Mouse (Mus musculus) erythroblast, embryonic 14.5 days (primary cell): ENCODE results near the gene Zfp62. TPM values are rescaled to one million over a fixed set of nuclear protein-coding genes. Genes with fewer than 3 reads are reported as not detected.

Experiments
- H3K27me3 ChIP-seq: 2 replicates; pipeline ENCODE4 v1.6.1; 2012; ENCODE audit warnings: inconsistent platforms; ENCODE audit not compliant: control insufficient read depth
- H3K36me3 ChIP-seq: 2 replicates; pipeline ENCODE4 v1.6.1; 2012; ENCODE audit warnings: mild to moderate bottlenecking, inconsistent platforms; ENCODE audit not compliant: control insufficient read depth
- H3K4me1 ChIP-seq: 2 replicates; pipeline ENCODE4 v1.6.1; 2012; ENCODE audit warnings: inconsistent platforms; ENCODE audit not compliant: control insufficient read depth
- H3K4me3 ChIP-seq: replicated peaks from 2 replicates; pipeline ENCODE3; 2012; ENCODE audit warnings: moderate library complexity, mild to moderate bottlenecking, inconsistent platforms
- H3K9me3 ChIP-seq: 2 replicates; pipeline ENCODE4 v1.6.1; 2012; ENCODE audit warnings: low read length, inconsistent platforms, mixed read lengths; ENCODE audit not compliant: control insufficient read depth
- GATA1 ChIP-seq: IDR thresholded peaks from 2 replicates; pipeline ENCODE4 v1.6.1; 2012; ENCODE audit warnings: low read length, inconsistent platforms, mixed read lengths
- TAL1 ChIP-seq: IDR thresholded peaks from 3 replicates; pipeline ENCODE4 v1.6.1; 2012; ENCODE audit warnings: low read length, inconsistent platforms, mixed read lengths
- polyA plus RNA-seq: library from polyadenylated mRNA; stranded (reverse); fragments of >175 nt; gene quantifications from 2 replicates; pipeline ENCODE4 v1.2.3, GENCODE M21; 2012

Gene Zfp62
- polyA plus RNA-seq, 1 experiment = 0.02 TPM

- H3K4me3 ChIP-seq = no peak overlapping the region
- H3K9me3 ChIP-seq = no peaks in the 10 kb centered on the region
- H3K36me3 ChIP-seq = no peaks in the 10 kb centered on the region
- TF ChIP-seq GATA1 (no peak), TAL1 (no peak)
- peaks cover 20% of the 10 kb centered on the region for H3K27me3 ChIP-seq
- peaks cover 4% of the 10 kb centered on the region for H3K4me1 ChIP-seq
These were observed 32.5 kb downstream of the Zfp62 start for GRCm38 (mm10) chr11:49235459-49236207.

DNA sequence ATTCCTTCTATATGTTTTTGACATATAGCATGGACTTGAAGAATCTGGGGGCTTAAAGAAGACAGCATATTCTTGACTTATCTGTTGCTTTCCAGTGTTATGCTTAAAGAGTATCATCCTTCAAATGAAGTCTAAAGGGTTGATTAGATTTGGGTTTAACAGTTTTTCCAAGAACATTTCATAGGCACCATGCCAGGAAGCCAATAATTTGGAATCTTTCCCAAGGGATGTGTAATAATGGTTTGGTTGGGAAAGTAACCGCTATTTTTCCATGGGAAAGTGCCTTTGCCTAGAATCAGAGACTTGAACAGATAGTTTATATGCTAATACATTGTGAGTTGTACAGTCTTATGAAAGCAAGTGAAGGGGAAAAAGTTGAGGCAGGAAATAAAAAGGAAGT, 33.8 kb downstream of the Zfp62 start:
- TF ChIP-seq TAL1 (no peak), GATA1 (no peak)
- no peaks in the 10 kb centered on the region for H3K9me3 ChIP-seq
- no peak overlapping the region for H3K4me3 ChIP-seq
- peaks cover 11% of the 10 kb centered on the region for H3K4me1 ChIP-seq
- H3K27me3 ChIP-seq = peaks cover 20% of the 10 kb centered on the region
- no peaks in the 10 kb centered on the region for H3K36me3 ChIP-seq

DNA sequence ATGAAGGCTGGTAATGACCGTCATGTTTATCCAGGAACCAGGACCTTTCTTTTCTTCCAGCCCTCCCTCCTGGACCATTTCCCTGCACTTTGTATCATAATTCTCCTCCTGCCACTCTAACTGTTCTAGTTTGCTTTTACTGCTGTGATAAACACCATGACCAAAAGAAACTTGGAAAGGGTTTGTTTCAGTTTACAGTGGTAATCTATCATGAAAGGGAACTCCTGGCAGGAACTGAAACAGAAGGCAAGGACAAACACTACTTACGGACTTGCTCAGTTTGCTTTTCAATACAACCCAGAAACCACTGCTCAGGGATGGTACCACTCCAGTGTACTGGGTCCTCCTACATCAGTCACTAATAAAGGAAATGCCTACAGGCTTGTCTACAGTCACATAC, 34.4 kb downstream of the Zfp62 start:
- Histone ChIP-seq H3K9me3 (no peaks in the 10 kb centered on the region), H3K4me1 (peaks cover 16% of the 10 kb centered on the region), H3K4me3 (no peak overlapping the region), H3K36me3 (no peaks in the 10 kb centered on the region), H3K27me3 (peaks cover 20% of the 10 kb centered on the region)
- no peak for TF ChIP-seq GATA1
- no peak for TF ChIP-seq TAL1

DNA sequence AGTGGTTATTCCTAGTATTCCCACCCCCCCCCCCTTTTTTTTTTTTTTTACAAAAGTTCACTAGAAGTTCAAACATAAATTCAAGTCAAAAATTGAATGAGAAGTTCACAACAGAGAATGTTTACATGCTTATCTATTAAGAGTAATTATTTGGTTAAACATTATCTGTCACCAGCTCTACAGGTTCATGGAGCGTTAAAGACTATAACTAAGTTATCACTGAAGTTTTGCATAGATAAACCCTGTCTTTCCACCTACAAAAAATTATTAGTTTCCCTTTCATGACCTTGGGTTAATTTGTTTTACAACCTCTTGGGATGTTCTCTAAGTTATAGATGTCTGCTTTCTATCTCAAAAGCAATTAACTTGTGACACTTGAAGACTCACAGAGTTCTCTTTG, 37.2 kb downstream of the Zfp62 start:
- no peaks in the 10 kb centered on the region for H3K9me3 ChIP-seq
- TF ChIP-seq TAL1 (no peak), GATA1 (no peak)
- no peaks in the 10 kb centered on the region for H3K36me3 ChIP-seq
- H3K4me3 ChIP-seq = no peak overlapping the region
- peaks cover 15% of the 10 kb centered on the region for H3K27me3 ChIP-seq
- peaks cover 40% of the 10 kb centered on the region for H3K4me1 ChIP-seq

GRCm38 (mm10) chr11:49240874-49241273, 37.8 kb downstream of the Zfp62 start:
- Histone ChIP-seq H3K4me1 (peaks cover 45% of the 10 kb centered on the region), H3K27me3 (peaks cover 14% of the 10 kb centered on the region), H3K4me3 (no peak overlapping the region), H3K9me3 (no peaks in the 10 kb centered on the region), H3K36me3 (no peaks in the 10 kb centered on the region)
- TF ChIP-seq GATA1 (no peak), TAL1 (no peak)

DNA sequence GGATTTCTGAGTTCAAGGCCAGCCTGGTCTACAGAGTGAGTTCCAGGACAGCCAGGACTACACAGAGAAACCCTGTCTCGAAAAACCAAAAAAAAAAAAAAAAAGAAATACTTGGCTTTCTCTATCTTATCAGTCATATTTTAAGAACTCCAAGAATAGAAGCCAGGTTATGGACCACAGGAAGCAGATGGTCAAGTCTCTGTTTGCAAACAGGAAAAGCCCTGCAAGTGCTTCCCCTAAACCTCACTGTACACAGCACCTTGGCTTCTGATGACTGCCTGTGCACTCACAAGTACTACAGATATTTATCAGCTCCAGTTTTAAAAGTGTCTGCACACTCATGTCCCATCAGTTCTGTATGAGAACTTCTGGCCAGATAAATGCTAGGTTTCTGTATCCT, 38.4 kb downstream of the Zfp62 start:
- Histone ChIP-seq H3K4me1 (peaks cover 51% of the 10 kb centered on the region), H3K36me3 (no peaks in the 10 kb centered on the region), H3K9me3 (no peaks in the 10 kb centered on the region), H3K27me3 (peaks cover 11% of the 10 kb centered on the region), H3K4me3 (no peak overlapping the region)
- TF ChIP-seq GATA1 = no peak
- no peak for TF ChIP-seq TAL1

GRCm38 (mm10) chr11:49242944-49243626, 40.0 kb downstream of the Zfp62 start:
- H3K9me3 ChIP-seq = no peaks in the 10 kb centered on the region
- no peaks in the 10 kb centered on the region for H3K27me3 ChIP-seq
- H3K36me3 ChIP-seq = peaks cover 3% of the 10 kb centered on the region
- TF ChIP-seq GATA1 (no peak), TAL1 (no peak)
- H3K4me3 ChIP-seq = peak overlapping the region; percentile 71
- H3K4me1 ChIP-seq = peaks cover 68% of the 10 kb centered on the region

DNA sequence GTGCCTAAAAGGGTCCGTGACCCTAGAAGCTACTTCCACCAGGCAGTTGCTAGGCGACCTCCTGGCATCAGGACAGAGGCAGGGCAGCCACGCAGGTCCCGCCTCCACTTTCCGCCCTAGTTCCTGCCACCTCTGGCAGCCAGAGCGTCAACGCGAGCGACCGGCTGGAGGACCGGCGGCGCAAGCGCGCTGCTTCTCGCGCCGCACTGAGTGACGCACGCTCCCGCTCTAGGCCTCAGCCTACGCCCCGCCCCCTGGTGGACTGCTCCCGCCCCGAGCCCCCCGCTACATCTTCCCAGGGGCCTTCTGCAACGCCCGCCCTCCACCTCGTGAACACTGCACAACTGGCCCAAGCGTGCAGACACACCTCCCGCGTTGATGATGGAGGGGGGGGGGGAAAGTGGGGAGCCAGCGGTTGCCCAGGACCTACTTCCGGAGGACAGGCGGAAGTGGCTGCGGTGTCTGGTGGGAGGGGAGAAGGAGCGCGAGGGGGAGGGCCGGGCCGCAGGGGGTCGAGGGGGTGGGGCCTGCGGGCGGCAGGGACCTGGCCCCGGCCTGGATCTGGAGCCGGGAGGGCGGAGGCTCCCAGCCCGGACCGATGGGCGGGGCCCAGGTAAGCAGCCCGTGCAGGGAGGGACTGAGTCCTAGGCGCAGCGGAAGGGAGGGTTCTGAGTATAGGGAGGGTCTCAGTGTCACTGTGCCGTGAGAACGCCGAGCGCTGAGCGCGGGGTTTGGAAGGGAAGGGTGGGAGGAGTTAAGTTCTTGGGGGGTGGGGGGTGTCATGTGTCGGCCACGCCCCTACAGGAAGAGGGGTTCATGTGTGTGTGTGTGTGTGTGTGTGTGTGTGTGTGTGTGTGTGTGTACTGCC, 40.9 kb downstream of the Zfp62 start, which contains the start of gene Mgat1:
TSS of gene Mgat1 (plus strand) at position 465 of the 868 bp plus-strand sequence.
- peaks cover 76% of the 10 kb centered on the region for H3K4me1 ChIP-seq
- TF ChIP-seq TAL1 (no peak), GATA1 (no peak)
- no peaks in the 10 kb centered on the region for H3K9me3 ChIP-seq
- H3K4me3 ChIP-seq = peak within 1 kb of the TSS; percentile 71
- H3K36me3 ChIP-seq = peaks cover 6% of the 10 kb centered on the region
- no peaks in the 10 kb centered on the region for H3K27me3 ChIP-seq

GRCm38 (mm10) chr11:49244595-49244930, 41.5 kb downstream of the Zfp62 start:
- no peaks in the 10 kb centered on the region for H3K9me3 ChIP-seq
- H3K4me3 ChIP-seq = peak overlapping the region; percentile 71
- H3K4me1 ChIP-seq = peaks cover 82% of the 10 kb centered on the region
- H3K27me3 ChIP-seq = no peaks in the 10 kb centered on the region
- TF ChIP-seq TAL1 (no peak), GATA1 (no peak)
- peaks cover 10% of the 10 kb centered on the region for H3K36me3 ChIP-seq
